In the genomic region with DNA sequence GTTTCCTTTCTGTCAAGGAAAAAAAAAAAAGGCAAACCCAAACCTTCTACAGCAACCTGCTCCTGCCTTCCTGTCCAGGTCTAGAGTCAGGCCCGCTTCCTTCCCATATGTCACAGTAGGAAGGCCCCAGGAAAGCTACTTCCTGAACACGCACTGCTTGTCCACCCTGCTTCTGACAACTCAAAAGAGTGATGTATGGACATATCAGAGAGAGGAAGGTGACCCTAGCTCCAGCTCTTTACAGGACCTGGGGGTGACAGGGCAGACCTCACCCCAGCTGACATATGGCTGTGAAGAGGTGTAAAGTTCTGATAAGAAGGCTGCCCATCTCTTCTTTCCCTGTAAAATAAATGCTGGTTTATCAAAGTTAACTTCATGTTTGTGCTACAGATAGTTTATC, we compare ENCODE assay signal across 16 mouse cellular contexts.
DNase-seq lines count a peak whose midpoint lies in the region; ATAC-seq and TF ChIP-seq lines count a peak whose summit lies in the region.
"Had no signal": no experiment of that assay in that cellular context is flagged by ENCODE, and none has a peak within 500 bp of the region (broad histone marks: within the 10 kb centered on the region; RNA-seq: fewer than 3 reads in every experiment).

No protein-coding gene starts in this region.

- H3K27ac ChIP-seq in lung, embryonic 14.5 days (ENCODE audit: low read depth), result no peak overlapping the region
- no peak overlapping the region for H3K27ac ChIP-seq in liver, embryonic 14.5 days
- H3K27ac ChIP-seq in forebrain, embryonic 14.5 days (ENCODE audit: low read depth, low read length), result no peak overlapping the region
- H3K27ac ChIP-seq: embryonic facial prominence, embryonic 12.5 days; forebrain, embryonic 10.5 days; hindbrain, embryonic 12.5 days; intestine, embryonic 15.5 days had no signal

- WGBS in lung, embryonic 14.5 days, result 63% methylated on average over 2 of the region's 2 CpGs
- WGBS in lung, adult 2 months, result 48% methylated on average over 2 of the region's 2 CpGs
- 31% methylated on average over 2 of the region's 2 CpGs for WGBS in liver, embryonic 14.5 days (ENCODE audit: insufficient replicate concordance)
- 95% methylated on average over 2 of the region's 2 CpGs for WGBS in forebrain, embryonic 14.5 days

- no peak for TF ChIP-seq CTCF in lung, embryonic 14.5 days (IDR thresholded peaks at IDR 0.05; ENCODE audit: low read depth)
- no peak for TF ChIP-seq CTCF in lung, adult 2 months (IDR thresholded peaks at IDR 0.05; ENCODE audit: insufficient read depth, low read length)
- no peak for TF ChIP-seq CTCF in liver, embryonic 14.5 days (IDR thresholded peaks at IDR 0.05; ENCODE audit: low read depth)

- no peak for TF ChIP-seq POLR2A in lung, adult 2 months (IDR thresholded peaks at IDR 0.05; ENCODE audit: borderline replicate concordance, extremely low read depth, low read depth, low read length)

- H3K9ac ChIP-seq in lung, embryonic 14.5 days, result no peak overlapping the region
- H3K9ac ChIP-seq in liver, embryonic 14.5 days (replicated peaks), result no peak overlapping the region
- no peak overlapping the region for H3K9ac ChIP-seq in forebrain, embryonic 14.5 days (ENCODE audit: low read length)
- H3K9ac ChIP-seq: embryonic facial prominence, embryonic 12.5 days; hindbrain, embryonic 12.5 days; intestine, embryonic 15.5 days had no signal

- TF ChIP-seq EP300 in liver, embryonic 14.5 days (IDR thresholded peaks at IDR 0.05; ENCODE audit: low read depth), result no peak

- DNase-seq in adrenal gland, adult 2 months, result peak; percentile 26
- DNase-seq in adrenal gland, postnatal 36 days, result no peak
- peak; percentile 50 for DNase-seq in lung, embryonic 14.5 days
- DNase-seq in lung, adult 2 months, result no peak
- DNase-seq in kidney, adult 9 months, result peak; percentile 35
- DNase-seq in liver, embryonic 14.5 days (ENCODE audit: low read depth in 3 of 3, low spot score in 3 of 3), result no peak
- no peak for DNase-seq in neural tube, embryonic 10.5 days (ENCODE audit: extremely low spot score, low spot score)
- no peak for DNase-seq in forebrain, embryonic 14.5 days (ENCODE audit: low spot score)
- DNase-seq: cerebellum, adult 11 months; cerebellum, postnatal 36 days; left cerebral cortex, postnatal 4 days; thymus, postnatal 36 days had no signal

- peaks cover 62% of the 10 kb centered on the region for H3K4me1 ChIP-seq in lung, embryonic 14.5 days (ENCODE audit: insufficient read depth)
- peaks cover 29% of the 10 kb centered on the region for H3K4me1 ChIP-seq in lung, adult 2 months (ENCODE audit: control insufficient read depth, insufficient read depth, low read length)
- H3K4me1 ChIP-seq in liver, embryonic 14.5 days (replicated peaks; ENCODE audit: control insufficient read depth in 2 of 2, insufficient read depth in 2 of 2, low read length in 1 of 2), result peaks cover 6 to 33% of the 10 kb centered on the region in 2 experiments
- peaks cover 11% of the 10 kb centered on the region; the same call in 1 of the 2 replicates for H3K4me1 ChIP-seq in forebrain, embryonic 14.5 days (ENCODE audit: control insufficient read depth, insufficient read depth, low read length)

- H3K4me2 ChIP-seq in lung, embryonic 14.5 days, result no peak overlapping the region
- H3K4me2 ChIP-seq in liver, embryonic 14.5 days (ENCODE audit: low read depth), result no peak overlapping the region
- no peak overlapping the region for H3K4me2 ChIP-seq in forebrain, embryonic 14.5 days (ENCODE audit: low read length)
- H3K4me2 ChIP-seq: embryonic facial prominence, embryonic 12.5 days; hindbrain, embryonic 12.5 days; intestine, embryonic 15.5 days had no signal

- no peaks in the 10 kb centered on the region for H3K9me3 ChIP-seq in lung, embryonic 14.5 days (ENCODE audit: low read depth, low read length)
- H3K9me3 ChIP-seq in liver, embryonic 14.5 days (ENCODE audit: control insufficient read depth, low read length), result no peaks in the 10 kb centered on the region
- H3K9me3 ChIP-seq in forebrain, embryonic 14.5 days (replicated peaks; ENCODE audit: control insufficient read depth, low read length), result no peaks in the 10 kb centered on the region
- H3K9me3 ChIP-seq: embryonic facial prominence, embryonic 12.5 days; forebrain, embryonic 10.5 days; hindbrain, embryonic 12.5 days; intestine, embryonic 15.5 days had no signal

- H3K36me3 ChIP-seq in lung, embryonic 14.5 days (ENCODE audit: insufficient read depth), result no peaks in the 10 kb centered on the region
- no peaks in the 10 kb centered on the region for H3K36me3 ChIP-seq in liver, embryonic 14.5 days (replicated peaks; ENCODE audit: control insufficient read depth, insufficient read depth, low read depth)
- no peaks in the 10 kb centered on the region for H3K36me3 ChIP-seq in forebrain, embryonic 14.5 days (ENCODE audit: control insufficient read depth, insufficient read depth, low read length)
- H3K36me3 ChIP-seq: embryonic facial prominence, embryonic 12.5 days; forebrain, embryonic 10.5 days; hindbrain, embryonic 12.5 days; intestine, embryonic 15.5 days had no signal

- no peak overlapping the region for H3K4me3 ChIP-seq in lung, embryonic 14.5 days (ENCODE audit: low read depth, low read length)
- no peak overlapping the region for H3K4me3 ChIP-seq in lung, adult 2 months (replicated peaks; ENCODE audit: extremely low read depth, low read depth, low read length)
- no peak overlapping the region for H3K4me3 ChIP-seq in liver, embryonic 14.5 days (ENCODE audit: insufficient read depth in 1 of 2, low read depth in 2 of 2, low read length in 2 of 2)
- H3K4me3 ChIP-seq in forebrain, embryonic 14.5 days (ENCODE audit: low read depth, low read length), result no peak overlapping the region
- H3K4me3 ChIP-seq: embryonic facial prominence, embryonic 12.5 days; forebrain, embryonic 10.5 days; hindbrain, embryonic 12.5 days; intestine, embryonic 15.5 days had no signal

- ATAC-seq in lung, embryonic 14.5 days (ENCODE audit: insufficient read depth), result peak; percentile 50; the same call in 1 of the 2 replicates
- peak; percentile 58; the same call in 1 of the 2 replicates for ATAC-seq in liver, embryonic 14.5 days (ENCODE audit: insufficient read depth)
- ATAC-seq in forebrain, embryonic 14.5 days, result no peak
- ATAC-seq: intestine, embryonic 15.5 days had no signal

- H3K27me3 ChIP-seq in lung, embryonic 14.5 days (ENCODE audit: insufficient read depth, low read length), result no peaks in the 10 kb centered on the region
- H3K27me3 ChIP-seq in liver, embryonic 14.5 days (ENCODE audit: control insufficient read depth, insufficient read depth, low read length), result no peaks in the 10 kb centered on the region
- no peaks in the 10 kb centered on the region for H3K27me3 ChIP-seq in forebrain, embryonic 14.5 days (replicated peaks; ENCODE audit: control insufficient read depth, insufficient read depth, low read length)
- H3K27me3 ChIP-seq: hindbrain, embryonic 12.5 days; intestine, embryonic 15.5 days had no signal

Comparison
In these comparisons a context has a peak if more than half of its experiments do, and no peak if none do; other contexts are left out.
1. DNase-seq: peak in adrenal gland, adult 2 months (single experiment), lung, embryonic 14.5 days (single experiment) and kidney, adult 9 months (single experiment); none in adrenal gland, postnatal 36 days (0 of 2), lung, adult 2 months (single experiment), liver, embryonic 14.5 days (0 of 3), neural tube, embryonic 10.5 days (single experiment) and forebrain, embryonic 14.5 days (single experiment).